Mouse (Mus musculus): ENCODE measurements at regions not wholly inside any gene's neighbourhood (a gene's known extent, or its start where the extent isn't known, plus 50 kb on each side); places are given as distances from the start of the nearest gene placed in this dataset.

DNA sequence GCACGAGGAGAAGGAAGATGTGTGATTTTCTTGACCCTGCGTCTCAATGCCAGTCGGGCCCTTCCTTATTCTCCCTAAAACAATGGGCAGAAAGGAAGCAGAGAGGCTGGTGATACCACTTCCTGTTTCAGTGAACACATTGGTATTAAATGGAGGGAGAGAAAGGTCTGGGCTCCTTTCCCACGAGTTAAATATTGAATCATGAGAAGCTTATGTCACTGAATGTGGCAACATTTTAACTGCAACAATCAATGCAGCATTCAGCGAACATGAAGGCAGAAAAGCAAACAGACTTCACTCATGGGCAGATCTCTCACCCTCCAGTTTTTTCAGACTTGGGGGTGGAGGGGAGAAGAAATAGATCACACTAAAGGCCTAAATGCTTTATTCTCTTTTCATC lies 819.8 kb downstream of the Poteg start:
- Histone ChIP-seq H3K36me3 (no peaks in the 10 kb centered on the region), H3K27ac (replicated peaks) (no peak overlapping the region), H3K4me1 (no peaks in the 10 kb centered on the region), H3K4me2 (replicated peaks) (no peak overlapping the region), H3K27me3 (no peaks in the 10 kb centered on the region), H3K9ac (replicated peaks) (no peak overlapping the region), H3K4me3 (no peak overlapping the region), H3K9me3 (no peaks in the 10 kb centered on the region)
- WGBS, result 71% methylated on average over 5 of the region's 5 CpGs
- no peak for ATAC-seq (replicated peaks)

DNA sequence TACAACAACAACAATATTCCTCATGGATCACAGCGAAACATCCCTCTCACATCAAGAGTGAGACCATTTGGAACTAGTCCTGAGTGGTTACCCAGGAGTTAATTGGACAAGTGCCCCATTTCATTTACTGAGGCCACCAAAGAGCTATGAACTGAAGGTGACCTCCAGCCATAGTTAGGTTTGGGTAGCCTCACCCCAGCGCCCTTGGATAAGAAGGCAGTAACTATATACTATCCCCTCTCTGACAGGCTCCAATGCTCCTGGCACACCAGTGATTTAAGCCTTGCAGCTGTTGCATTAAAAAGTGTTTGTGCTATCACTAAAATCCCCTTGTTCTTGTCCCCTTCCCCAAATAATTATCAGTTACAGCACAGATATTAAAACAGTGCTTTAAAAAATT lies 836.8 kb downstream of the Poteg start:
- 80% methylated on average over 2 of the region's 2 CpGs for WGBS
- H3K9ac ChIP-seq (replicated peaks), result no peak overlapping the region
- H3K36me3 ChIP-seq, result no peaks in the 10 kb centered on the region
- no peak overlapping the region for H3K4me2 ChIP-seq (replicated peaks)
- H3K27me3 ChIP-seq, result no peaks in the 10 kb centered on the region
- no peak overlapping the region for H3K27ac ChIP-seq (replicated peaks)
- H3K9me3 ChIP-seq, result no peaks in the 10 kb centered on the region
- H3K4me3 ChIP-seq, result no peak overlapping the region
- H3K4me1 ChIP-seq, result no peaks in the 10 kb centered on the region
- ATAC-seq (replicated peaks), result no peak

DNA sequence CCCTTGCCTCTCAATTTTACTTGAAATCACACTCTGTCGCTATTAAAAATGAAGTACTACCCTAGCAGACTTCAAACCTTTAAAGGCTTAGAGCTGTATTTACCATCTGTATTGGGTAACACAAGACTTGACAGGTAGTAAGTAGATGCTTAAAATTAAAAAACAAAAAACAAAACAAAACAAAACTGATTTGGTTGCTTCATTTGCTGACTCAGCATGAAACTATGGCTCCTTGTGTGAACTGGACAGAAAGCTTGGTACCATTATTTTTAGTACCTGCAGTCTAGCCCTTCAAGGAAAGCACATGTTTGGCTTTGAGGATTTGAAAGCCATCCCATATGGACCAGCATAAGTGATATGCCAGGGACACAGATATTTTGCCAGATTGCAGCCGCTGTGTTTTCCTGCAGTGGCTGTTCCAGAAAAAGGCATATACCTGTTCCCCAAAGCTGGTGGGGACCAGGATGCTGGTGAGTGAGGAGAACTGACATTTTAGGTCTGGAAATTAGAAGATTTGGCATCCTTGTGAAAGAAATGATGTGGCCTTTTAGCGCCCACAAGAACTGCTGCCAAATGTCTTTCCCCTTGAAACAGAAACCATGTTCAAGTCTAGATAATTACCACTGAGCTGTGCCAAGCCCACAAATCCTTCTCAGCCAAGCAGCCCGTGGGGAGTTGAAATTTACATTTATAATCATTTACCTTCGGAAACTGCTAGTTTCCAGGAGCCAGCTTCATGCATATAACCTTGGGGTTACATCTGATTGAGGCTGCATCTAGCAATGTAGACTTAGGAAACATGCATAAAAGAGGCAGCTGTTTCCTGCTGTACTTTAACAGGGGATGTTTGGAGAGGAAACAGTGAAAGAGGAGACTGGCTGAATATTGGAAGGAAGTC lies 851.7 kb downstream of the Poteg start:
- peak; percentile 93 for ATAC-seq (replicated peaks)
- Histone ChIP-seq H3K9ac (replicated peaks) (no peak overlapping the region), H3K36me3 (no peaks in the 10 kb centered on the region), H3K4me3 (no peak overlapping the region), H3K27me3 (no peaks in the 10 kb centered on the region), H3K4me2 (replicated peaks) (no peak overlapping the region), H3K9me3 (no peaks in the 10 kb centered on the region), H3K4me1 (peaks cover 18% of the 10 kb centered on the region), H3K27ac (replicated peaks) (peak overlapping the region; percentile 71)
- WGBS, result 36% methylated on average over 5 of the region's 5 CpGs

DNA sequence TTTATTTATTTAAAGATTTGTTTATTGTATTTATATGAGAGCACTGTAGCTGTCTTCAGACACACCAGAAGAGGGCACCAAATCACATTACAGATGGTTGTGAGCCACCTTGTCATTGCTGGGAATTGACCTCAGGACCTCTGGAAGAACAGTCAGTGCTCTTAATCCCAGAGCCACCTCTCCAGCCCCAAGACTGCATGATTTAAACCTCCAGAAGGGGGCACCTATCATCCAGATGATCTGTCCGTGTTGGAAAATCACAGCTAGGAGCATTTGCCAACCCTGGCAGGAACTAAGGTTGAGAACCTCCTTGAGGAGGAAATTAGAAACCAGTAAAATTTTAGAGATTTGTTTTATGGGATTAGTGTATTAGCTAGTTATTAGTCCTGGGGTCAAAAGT lies 869.6 kb downstream of the Poteg start:
- H3K9me3 ChIP-seq, result no peaks in the 10 kb centered on the region
- H3K4me3 ChIP-seq, result no peak overlapping the region
- no peak for ATAC-seq (replicated peaks)
- no peaks in the 10 kb centered on the region for H3K27me3 ChIP-seq
- no peak overlapping the region for H3K9ac ChIP-seq (replicated peaks)
- WGBS, result 61% methylated on average over 1 of the region's 1 CpGs
- H3K4me1 ChIP-seq, result no peaks in the 10 kb centered on the region
- H3K27ac ChIP-seq (replicated peaks), result no peak overlapping the region
- no peaks in the 10 kb centered on the region for H3K36me3 ChIP-seq
- no peak overlapping the region for H3K4me2 ChIP-seq (replicated peaks)

DNA sequence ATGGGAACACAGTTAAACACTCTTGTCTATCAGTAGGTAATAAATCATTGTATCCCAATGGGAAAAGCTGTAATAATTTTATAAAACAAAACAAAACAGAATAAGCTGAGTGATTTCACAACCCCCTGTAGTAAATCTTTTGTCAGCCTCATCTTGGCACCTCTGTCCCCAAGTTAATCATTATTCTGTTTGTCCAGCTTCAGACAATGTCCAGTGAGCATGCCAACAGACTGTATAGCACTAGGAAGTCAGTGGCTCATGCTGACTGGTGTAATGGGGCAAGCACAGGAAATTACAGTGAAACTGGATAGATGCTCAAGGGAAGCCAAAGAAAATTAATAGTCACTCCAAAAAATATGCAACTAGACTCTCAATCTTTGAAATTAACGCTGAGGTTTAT lies 885.9 kb downstream of the Poteg start:
- 100% methylated on average over 1 of the region's 1 CpGs for WGBS
- Histone ChIP-seq H3K4me1 (no peaks in the 10 kb centered on the region), H3K4me3 (no peak overlapping the region), H3K27ac (replicated peaks) (no peak overlapping the region), H3K4me2 (replicated peaks) (no peak overlapping the region), H3K9me3 (no peaks in the 10 kb centered on the region), H3K9ac (replicated peaks) (no peak overlapping the region), H3K36me3 (no peaks in the 10 kb centered on the region), H3K27me3 (no peaks in the 10 kb centered on the region)
- no peak for ATAC-seq (replicated peaks)

DNA sequence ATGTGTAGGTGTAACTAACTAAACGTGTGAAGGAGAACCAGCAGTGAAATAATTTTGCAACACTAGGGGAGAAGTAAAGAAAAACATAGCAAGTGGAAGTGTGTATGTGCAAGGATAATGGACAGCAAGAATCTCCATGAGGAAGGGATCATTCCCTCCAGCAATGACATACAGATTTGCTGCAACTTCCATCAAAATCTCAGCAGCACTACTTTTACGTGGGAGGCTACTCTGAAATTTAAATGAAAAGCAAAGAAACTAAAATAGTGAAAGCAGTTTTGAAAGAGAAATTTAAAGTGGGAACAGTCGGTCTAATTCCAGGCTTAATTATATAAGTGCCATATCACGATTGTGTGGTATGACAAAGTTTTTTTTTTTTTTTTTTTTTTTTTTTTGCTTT lies 890.0 kb downstream of the Poteg start:
- H3K27ac ChIP-seq (replicated peaks), result no peak overlapping the region
- no peak for ATAC-seq (replicated peaks)
- no peaks in the 10 kb centered on the region for H3K9me3 ChIP-seq
- H3K9ac ChIP-seq (replicated peaks), result no peak overlapping the region
- no peak overlapping the region for H3K4me3 ChIP-seq
- no peaks in the 10 kb centered on the region for H3K4me1 ChIP-seq
- no peaks in the 10 kb centered on the region for H3K36me3 ChIP-seq
- no peak overlapping the region for H3K4me2 ChIP-seq (replicated peaks)
- no peaks in the 10 kb centered on the region for H3K27me3 ChIP-seq
- WGBS, result 87% methylated on average over 4 of the region's 4 CpGs

DNA sequence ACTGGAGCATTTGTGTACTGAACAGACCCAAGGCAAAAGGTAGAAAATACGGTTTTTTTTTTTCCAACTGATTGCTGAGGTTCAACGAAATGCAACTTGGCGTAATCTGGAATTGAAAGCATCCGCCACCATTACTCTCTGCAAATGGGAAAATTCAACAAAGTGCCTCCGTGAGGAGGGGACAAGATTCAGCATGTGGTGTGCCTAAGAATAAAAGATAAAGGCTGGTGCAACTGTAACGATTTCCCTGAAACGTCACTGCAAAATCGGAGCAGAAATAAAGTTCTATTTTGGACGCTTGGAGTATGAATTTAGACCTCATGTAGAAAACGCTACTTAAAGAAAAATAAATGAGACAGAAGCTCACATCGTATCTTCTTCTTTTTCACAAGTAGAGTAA lies 893.8 kb downstream of the Poteg start:
- 87% methylated on average over 11 of the region's 11 CpGs for WGBS
- Histone ChIP-seq H3K36me3 (no peaks in the 10 kb centered on the region), H3K9me3 (no peaks in the 10 kb centered on the region), H3K27ac (replicated peaks) (no peak overlapping the region), H3K4me2 (replicated peaks) (no peak overlapping the region), H3K27me3 (no peaks in the 10 kb centered on the region), H3K4me1 (no peaks in the 10 kb centered on the region), H3K9ac (replicated peaks) (no peak overlapping the region), H3K4me3 (no peak overlapping the region)
- no peak for ATAC-seq (replicated peaks)

DNA sequence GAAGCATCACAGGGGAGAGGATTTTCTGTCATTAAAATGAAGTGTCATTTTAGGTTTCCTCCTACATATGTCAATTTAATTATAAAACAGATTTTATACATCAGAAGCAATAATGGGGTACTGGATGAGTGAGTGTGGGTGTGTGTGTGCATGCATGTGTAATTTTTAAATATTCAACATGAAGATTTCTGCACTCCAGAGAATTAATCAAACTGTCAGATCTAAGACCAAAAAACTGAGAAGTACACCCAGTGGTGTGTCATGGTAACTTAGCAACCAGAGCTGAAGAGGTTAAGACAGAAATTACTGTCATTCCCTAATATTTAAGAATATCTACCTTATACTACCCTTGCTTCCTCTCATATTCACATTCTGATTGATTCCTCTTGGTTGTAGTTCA lies 919.0 kb downstream of the Poteg start:
- Histone ChIP-seq H3K4me1 (no peaks in the 10 kb centered on the region), H3K4me2 (replicated peaks) (no peak overlapping the region), H3K27ac (replicated peaks) (no peak overlapping the region), H3K9ac (replicated peaks) (no peak overlapping the region), H3K4me3 (no peak overlapping the region), H3K27me3 (no peaks in the 10 kb centered on the region), H3K9me3 (no peaks in the 10 kb centered on the region), H3K36me3 (no peaks in the 10 kb centered on the region)
- ATAC-seq (replicated peaks), result no peak; the same call in 1 of the 2 replicates

DNA sequence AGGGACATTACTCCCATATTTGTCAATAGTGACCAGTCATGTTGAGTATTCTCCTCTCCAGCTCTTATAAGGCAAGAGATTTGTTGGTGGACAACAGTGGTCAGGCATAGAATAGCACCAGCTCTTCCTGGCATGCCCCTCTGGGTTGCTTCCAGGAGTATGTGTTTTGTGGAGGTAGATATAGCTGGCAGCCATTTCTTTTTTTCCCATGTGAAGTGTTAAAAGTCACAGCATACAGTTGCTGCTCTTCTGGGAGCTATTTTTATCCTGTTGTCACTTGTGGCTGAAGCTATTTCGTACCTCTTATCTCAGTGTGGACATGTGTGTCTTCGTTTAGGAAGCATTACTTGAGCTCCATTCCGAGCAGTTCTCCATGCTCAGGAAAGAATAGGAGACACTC lies 919.9 kb downstream of the Poteg start:
- no peaks in the 10 kb centered on the region for H3K9me3 ChIP-seq
- no peaks in the 10 kb centered on the region for H3K36me3 ChIP-seq
- no peak overlapping the region for H3K27ac ChIP-seq (replicated peaks)
- no peaks in the 10 kb centered on the region for H3K4me1 ChIP-seq
- WGBS, result 85% methylated on average over 3 of the region's 3 CpGs
- no peak overlapping the region for H3K9ac ChIP-seq (replicated peaks)
- no peak for ATAC-seq (replicated peaks)
- H3K27me3 ChIP-seq, result no peaks in the 10 kb centered on the region
- no peak overlapping the region for H3K4me2 ChIP-seq (replicated peaks)
- H3K4me3 ChIP-seq, result no peak overlapping the region

DNA sequence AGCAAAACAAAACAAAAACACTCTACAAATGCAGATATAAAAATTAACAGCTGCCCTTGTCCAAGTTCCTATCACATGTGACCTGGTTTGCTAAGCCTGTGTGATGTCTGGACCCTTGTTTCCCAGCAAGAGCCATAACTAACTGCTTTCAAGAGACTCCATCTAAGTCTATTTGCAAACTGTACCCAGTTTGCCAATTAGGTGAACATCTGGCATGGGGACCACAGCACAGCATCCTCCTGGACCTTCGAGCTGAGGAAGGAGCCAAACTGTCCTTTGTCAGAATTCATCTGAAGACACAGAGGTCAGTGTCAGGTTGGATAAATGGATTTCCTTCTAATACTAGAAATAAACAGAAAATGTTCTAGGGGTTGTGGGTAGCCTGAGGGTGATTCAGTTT lies 924.3 kb downstream of the Poteg start:
- 69% methylated on average over 1 of the region's 1 CpGs for WGBS

DNA sequence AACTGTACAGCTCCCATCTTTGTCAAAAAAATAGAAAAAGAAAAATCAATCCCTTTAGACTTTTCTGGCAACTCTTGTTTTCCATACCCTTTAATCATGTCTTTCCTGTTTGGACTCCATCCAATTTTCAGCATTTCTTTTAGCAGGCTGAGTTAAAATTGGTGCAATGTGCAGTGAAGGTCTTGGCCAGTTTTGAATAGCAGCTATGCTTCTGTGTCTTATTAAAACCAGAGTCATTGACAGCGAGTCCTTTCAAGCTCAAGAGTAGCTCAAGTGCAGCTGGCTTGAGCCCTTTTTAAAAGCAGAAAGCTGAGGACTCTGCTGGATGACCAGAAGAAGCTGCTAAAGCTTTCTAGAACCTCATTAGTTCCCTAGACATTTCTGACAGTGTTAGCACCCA lies 952.7 kb downstream of the Poteg start:
- Histone ChIP-seq H3K27ac (replicated peaks) (no peak overlapping the region), H3K27me3 (no peaks in the 10 kb centered on the region), H3K4me1 (peaks cover 4% of the 10 kb centered on the region; the same call in 1 of the 2 replicates), H3K9me3 (no peaks in the 10 kb centered on the region), H3K4me2 (replicated peaks) (no peak overlapping the region), H3K4me3 (no peak overlapping the region), H3K36me3 (no peaks in the 10 kb centered on the region), H3K9ac (replicated peaks) (no peak overlapping the region)
- WGBS, result 34% methylated on average over 1 of the region's 1 CpGs
- ATAC-seq (replicated peaks), result no peak

More for the DNA sequence above, 924.3 kb downstream of the Poteg start:
- no peaks in the 10 kb centered on the region for H3K9me3 ChIP-seq
- H3K9ac ChIP-seq (replicated peaks), result no peak overlapping the region
- no peak overlapping the region for H3K4me2 ChIP-seq (replicated peaks)
- no peak overlapping the region for H3K27ac ChIP-seq (replicated peaks)
- no peaks in the 10 kb centered on the region for H3K4me1 ChIP-seq
- no peaks in the 10 kb centered on the region for H3K36me3 ChIP-seq
- no peak for ATAC-seq (replicated peaks)
- no peaks in the 10 kb centered on the region for H3K27me3 ChIP-seq
- no peak overlapping the region for H3K4me3 ChIP-seq

DNA sequence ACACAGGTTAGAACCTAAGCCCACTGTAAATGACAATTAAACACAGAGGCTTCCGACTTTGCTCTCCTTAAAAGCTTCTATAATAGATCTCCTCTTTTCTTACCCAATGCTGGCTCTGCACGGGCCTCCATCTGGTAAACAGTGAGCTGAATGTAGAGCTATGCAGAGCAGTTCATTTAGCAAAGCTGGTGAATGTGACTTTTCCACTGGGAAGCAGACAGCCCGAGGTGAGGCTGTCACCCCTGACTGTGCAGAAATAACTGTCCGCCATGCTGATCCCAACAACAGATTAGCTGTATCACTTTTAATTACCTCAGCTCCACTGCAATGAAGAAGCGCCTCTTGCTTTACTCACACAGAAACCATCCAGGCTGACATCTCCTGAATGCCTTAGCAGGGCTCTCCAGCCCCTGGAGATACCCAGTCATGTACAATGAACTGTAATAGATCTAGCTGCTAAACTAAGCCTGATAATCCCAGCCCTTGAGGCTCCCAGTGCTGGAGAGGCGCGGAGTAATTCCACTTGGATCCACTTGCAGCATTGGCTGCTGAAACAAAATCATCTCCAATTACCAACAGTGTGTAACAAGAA lies 980.2 kb downstream of the Poteg start:
- Histone ChIP-seq H3K4me1 (no peaks in the 10 kb centered on the region), H3K9me3 (no peaks in the 10 kb centered on the region), H3K27me3 (no peaks in the 10 kb centered on the region), H3K9ac (replicated peaks) (no peak overlapping the region), H3K27ac (replicated peaks) (no peak overlapping the region), H3K4me3 (no peak overlapping the region), H3K36me3 (no peaks in the 10 kb centered on the region), H3K4me2 (replicated peaks) (no peak overlapping the region)
- 43% methylated on average over 7 of the region's 7 CpGs for WGBS
- no peak for ATAC-seq (replicated peaks)

DNA sequence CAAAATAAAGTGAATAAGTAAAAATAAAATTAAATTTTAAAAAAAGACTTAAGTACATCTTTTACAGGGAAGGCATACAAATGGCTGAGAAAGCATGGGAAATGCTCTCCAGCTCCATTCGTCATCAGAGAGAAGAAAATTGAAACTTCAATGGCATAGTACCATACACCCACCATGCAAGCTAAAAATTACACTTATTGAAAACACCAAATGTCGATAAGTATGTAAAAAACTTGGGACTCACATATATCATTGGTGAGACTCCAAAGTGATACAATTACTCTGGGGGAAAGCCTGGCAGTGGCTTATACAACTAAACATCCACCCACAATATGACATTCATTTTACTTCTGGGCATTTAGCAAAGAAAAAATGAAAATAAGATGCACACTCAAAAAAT lies 1025.7 kb downstream of the Poteg start:
- WGBS, result 84% methylated on average over 2 of the region's 2 CpGs
- ATAC-seq (replicated peaks), result no peak

More for the DNA sequence above, 1025.7 kb downstream of the Poteg start:
- no peaks in the 10 kb centered on the region for H3K9me3 ChIP-seq
- no peak overlapping the region for H3K9ac ChIP-seq (replicated peaks)
- H3K27me3 ChIP-seq, result no peaks in the 10 kb centered on the region
- no peaks in the 10 kb centered on the region for H3K4me1 ChIP-seq
- H3K27ac ChIP-seq (replicated peaks), result no peak overlapping the region
- no peak overlapping the region for H3K4me3 ChIP-seq
- no peak overlapping the region for H3K4me2 ChIP-seq (replicated peaks)
- no peaks in the 10 kb centered on the region for H3K36me3 ChIP-seq
